Mouse (Mus musculus) mesoderm, embryonic 11.5 days (tissue): ENCODE results near the gene Cdc25a.

ENCODE experiments used
- DNase-seq: peaks from one replicate; pipeline ENCODE4 v3.0.0-alpha.2; 2012; ENCODE audit warnings: low read depth, low spot score

Gene Cdc25a

DNA sequence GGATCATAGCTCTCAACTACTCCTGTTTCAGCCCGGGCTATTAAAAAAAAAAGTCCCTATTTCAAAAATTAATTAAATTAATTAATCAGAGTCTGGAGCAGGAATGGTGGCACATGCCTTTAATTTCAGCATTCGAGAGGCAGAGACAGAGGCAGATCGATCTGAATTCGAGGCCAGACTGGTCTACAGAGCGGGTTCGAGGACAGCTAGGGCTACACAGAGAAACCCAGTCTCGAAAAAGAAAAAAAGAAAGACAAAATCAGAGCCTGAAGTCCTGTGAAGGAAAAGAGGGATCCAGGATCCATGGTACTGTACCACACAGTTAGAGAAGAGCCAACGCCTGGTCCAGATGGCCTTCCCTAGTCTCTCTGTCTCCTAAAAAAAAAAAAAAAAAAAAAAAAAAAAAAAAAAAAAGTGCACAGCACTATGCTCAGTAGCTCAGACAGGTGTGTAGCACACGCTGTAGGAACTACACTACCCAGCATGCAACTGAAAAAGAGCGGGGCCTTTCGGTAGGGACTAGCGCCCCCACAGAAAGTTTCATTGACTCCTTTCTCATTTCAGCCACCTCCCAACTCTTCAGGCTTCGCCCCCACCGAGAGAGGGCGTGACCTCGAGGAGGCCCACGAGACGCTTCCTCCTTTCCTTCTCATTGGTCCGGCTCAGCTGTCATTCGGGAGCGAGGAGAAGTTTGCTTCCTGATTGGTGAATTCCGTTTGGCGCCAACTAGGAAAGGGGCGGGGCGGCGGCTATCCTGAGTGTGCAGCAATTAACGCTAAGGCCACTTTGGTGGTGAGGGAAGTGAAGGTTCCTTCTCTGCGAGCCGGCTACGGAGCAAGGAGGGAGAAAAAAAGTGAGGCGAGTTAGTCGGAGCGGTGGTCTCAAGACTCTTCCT lies at the start of gene Cdc25a:
Cdc25a (plus strand) TSS at position 783 of the 895 bp plus-strand sequence.
- peak; percentile 99 for DNase-seq

GRCm38 (mm10) chr9:109825739-109826138 lies 49.6 kb upstream of the Cdc25a start:
- DNase-seq = no peak

DNA sequence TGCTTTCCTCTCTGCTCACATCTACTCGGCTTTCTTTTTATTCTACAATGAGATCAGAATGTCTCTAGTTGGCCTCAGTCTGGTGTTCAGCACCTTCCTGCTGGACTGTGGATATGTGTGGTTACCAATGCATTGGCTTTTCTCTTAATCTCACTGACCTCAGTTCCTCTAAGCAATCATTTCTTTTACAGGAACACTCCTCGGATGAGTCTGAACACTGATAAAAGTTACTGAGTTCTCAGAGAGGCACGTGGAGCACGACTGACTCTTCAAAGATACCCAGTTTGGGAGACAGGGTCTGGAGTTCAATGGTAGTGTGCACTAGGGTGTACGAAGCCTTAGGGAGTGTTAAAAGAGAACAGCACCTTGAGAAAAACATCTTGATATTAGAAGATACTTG lies 49.2 kb upstream of the Cdc25a start:
- no peak for DNase-seq

DNA sequence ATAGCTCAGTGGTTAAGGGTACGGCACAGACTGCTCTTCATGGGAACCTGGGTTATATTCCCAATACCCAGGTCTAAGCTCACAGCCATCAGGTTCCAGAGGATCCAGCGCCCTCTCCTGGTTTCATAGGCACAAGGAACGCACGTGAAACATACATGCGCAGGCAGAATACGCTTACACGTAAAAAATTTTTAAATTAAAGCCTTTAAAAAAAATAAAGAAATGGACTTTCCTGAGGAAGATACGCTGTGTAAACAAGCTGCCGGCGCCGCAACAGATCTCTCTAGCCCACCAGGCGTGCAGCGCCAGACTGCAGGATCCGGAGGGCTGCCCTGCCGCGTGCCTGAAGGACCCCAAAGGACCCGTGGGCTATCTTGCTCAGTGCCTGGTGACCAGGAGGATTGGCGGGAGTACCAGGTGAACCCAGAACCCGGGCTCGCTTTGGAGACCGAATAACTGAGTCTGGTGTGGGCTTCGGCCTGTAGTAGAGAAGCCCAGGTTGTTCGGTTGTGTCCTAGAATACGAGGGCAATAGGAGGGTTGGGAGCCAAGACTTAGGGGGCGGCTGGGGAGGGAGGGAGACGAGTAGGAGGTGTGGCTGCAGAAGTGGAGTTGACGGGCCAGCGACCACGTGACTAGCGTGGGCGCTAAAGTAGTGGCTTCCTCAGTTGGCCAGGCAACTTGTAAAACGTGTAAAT lies 42.8 kb upstream of the Cdc25a start, which contains the start of gene Nme6:
Nme6 (plus strand) TSS at position 359 of the 697 bp plus-strand sequence.
- DNase-seq = peak; percentile 87

- no peak for DNase-seq
Measured at GRCm38 (mm10) chr9:109833088-109833412, 42.3 kb upstream of the Cdc25a start.

- DNase-seq = no peak
Measured at GRCm38 (mm10) chr9:109849312-109849758, 26.0 kb upstream of the Cdc25a start, which contains the start of gene Camp. Camp (minus strand) TSS chr9:109849617.

GRCm38 (mm10) chr9:109850099-109850498 lies 25.3 kb upstream of the Cdc25a start:
- no peak for DNase-seq

DNA sequence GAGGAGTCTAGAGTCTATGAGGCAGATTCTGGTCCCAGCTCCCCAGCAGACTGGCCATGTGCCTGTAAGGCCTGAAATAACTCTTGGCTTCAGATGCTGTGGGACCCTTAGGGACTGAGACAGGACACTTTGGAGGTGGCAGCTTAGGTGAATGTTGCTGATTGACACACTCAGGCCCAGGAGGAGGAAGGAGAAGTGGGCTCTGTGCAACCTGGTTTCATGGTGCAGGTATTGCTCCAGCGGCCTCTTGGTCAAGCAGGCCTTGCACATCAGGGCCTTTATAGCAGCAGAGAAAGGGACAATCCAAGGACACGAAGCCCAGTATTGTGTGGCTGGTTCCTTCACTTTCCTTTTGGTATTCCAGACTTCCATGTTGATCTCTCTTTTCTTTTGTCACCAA lies 21.0 kb upstream of the Cdc25a start:
- DNase-seq = no peak

GRCm38 (mm10) chr9:109855947-109856346 lies 19.4 kb upstream of the Cdc25a start:
- DNase-seq = no peak

GRCm38 (mm10) chr9:109862397-109863044 lies 12.9 kb upstream of the Cdc25a start:
- DNase-seq = peak; percentile 85

- DNase-seq = no peak
Measured at GRCm38 (mm10) chr9:109863085-109863484, 12.3 kb upstream of the Cdc25a start.

DNA sequence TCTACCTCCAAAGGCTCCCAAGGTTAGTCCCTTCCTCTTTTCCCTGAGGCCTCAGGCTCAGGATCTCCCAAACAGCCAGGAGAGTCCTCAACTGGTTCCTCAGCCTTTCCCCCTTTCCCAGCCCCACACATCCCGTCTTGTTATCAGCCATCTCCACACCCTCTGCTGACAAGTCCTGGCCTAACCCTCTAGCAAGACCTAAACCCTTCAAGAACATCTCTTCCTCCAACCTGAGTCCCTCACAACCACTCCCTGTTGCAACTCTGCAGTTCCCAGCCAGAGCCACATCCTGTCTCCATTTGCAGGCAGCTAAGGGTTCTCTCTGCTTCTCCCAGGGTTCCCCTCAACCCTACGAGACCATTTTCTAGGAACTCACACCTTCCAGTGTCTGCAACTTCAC lies 9.2 kb upstream of the Cdc25a start:
- DNase-seq = no peak

- no peak for DNase-seq
Measured at GRCm38 (mm10) chr9:109870983-109871572, 4.3 kb upstream of the Cdc25a start.

DNA sequence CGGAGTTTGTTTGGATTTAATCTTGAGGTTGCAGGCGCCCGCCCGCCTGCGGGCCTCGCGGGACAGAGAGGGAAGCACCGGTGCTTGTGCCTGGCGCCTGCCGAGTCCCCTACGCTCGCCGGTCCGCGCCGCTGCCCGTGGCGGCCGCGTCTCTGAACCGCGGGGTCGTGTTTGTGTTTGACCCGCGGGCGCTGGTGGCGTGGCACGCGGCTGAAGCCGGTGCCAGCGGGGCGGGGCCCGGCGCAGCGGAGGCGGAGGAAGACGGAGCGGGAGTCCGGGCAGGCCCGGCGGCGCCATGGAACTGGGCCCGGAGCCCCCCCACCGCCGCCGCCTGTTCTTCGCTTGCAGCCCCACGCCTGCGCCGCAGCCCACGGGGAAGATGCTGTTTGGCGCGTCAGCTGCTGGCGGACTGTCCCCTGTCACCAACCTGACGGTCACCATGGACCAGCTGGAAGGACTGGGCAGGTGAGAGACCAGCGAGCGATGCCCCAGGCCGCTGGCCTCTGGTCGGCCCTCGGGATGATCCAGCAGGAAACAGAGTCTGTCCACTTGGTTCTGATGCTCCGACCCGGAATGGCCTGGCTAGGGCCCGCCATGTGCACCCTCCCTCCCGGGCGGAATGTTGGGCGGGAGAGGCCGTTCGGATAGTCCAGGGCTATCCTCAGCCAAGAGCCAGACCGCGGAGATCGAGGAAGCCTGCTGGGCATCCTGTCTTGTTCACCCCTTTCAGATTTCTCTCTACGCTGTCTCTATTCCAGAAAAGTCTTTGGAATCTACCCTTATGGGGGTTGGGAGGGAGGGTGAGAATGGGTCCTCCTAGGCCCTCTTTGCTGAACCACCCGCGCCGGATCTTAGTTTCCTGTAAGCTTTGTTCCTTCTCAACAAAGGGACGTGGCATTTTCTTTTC lies 569 bp downstream of the Cdc25a start:
- DNase-seq = no peak

GRCm38 (mm10) chr9:109876756-109877155 lies 1.4 kb downstream of the Cdc25a start:
- no peak for DNase-seq

DNA sequence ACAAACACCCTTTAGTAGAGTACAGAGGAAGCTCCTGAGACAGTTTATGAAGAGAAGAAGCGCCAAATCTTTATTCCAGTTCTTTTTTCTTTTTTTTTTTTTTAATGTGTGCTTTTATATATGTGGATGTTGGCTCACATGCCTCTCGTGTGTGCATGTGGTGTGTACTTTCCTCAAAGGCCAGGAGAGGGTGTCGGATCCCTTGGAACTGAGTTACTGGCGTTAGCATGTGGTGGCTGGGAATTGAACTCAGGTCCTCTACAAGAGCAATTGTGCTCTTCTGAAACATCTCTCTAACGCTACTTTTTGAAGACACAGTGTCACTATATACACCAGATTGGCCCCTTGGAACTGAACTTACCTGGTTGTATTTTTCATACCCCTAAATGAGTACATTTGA lies 2.3 kb downstream of the Cdc25a start:
- DNase-seq = no peak

GRCm38 (mm10) chr9:109879305-109879704 lies 3.9 kb downstream of the Cdc25a start:
- DNase-seq = no peak

- no peak for DNase-seq
Measured at GRCm38 (mm10) chr9:109886259-109886658, 10.9 kb downstream of the Cdc25a start.

GRCm38 (mm10) chr9:109887321-109887720 lies 11.9 kb downstream of the Cdc25a start:
- DNase-seq = no peak

DNA sequence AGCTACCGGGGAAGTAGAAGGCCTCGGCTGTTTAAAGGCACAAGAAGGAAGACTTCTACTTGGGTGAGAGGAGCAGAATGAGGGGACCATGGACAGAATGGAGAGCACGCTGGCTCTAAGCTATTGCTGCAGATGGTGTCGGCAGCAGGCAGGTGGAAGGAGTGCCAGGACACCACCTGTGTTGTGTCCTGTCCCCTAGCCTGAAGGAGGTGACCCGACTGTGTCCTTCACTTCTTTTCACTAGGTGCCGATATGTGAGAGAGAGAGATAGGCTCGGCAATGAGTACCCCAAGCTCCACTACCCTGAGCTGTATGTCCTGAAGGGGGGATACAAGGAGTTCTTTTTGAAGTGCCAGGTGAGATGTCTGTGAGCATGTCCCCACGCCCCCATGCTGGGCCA lies 16.1 kb downstream of the Cdc25a start:
- DNase-seq = no peak
